Mouse (Mus musculus) left cerebral cortex, postnatal 36 days (tissue): Measurements from ENCODE around the gene Lclat1. TPM values are rescaled to one million over a fixed set of nuclear protein-coding genes. Genes with fewer than 3 reads are reported as not detected.
A peak's percentile ranks its signal among the peaks of the same experiment; 100 is the strongest.

ENCODE experiments used
- DNase-seq, 2 experiments: peaks; one replicate each; pipeline ENCODE4 v3.0.0; 2021 to 2022; ENCODE audit warnings: low spot score in 2 of 2, mixed read lengths in 1 of 2
- intact Hi-C: fragments of 180-260 bp; cut with DNase I; formaldehyde crosslinking; loops from one replicate; pipeline ENCODE4 v1.15.1; 2025
- total RNA-seq, 2 experiments: library from RNA; stranded (reverse); gene quantifications; 2 replicates each; pipeline ENCODE4 v1.2.3; 2021

Lclat1 gene
- 10 to 100 TPM; 36.9 to 42.0 TPM for total RNA-seq

DNA sequence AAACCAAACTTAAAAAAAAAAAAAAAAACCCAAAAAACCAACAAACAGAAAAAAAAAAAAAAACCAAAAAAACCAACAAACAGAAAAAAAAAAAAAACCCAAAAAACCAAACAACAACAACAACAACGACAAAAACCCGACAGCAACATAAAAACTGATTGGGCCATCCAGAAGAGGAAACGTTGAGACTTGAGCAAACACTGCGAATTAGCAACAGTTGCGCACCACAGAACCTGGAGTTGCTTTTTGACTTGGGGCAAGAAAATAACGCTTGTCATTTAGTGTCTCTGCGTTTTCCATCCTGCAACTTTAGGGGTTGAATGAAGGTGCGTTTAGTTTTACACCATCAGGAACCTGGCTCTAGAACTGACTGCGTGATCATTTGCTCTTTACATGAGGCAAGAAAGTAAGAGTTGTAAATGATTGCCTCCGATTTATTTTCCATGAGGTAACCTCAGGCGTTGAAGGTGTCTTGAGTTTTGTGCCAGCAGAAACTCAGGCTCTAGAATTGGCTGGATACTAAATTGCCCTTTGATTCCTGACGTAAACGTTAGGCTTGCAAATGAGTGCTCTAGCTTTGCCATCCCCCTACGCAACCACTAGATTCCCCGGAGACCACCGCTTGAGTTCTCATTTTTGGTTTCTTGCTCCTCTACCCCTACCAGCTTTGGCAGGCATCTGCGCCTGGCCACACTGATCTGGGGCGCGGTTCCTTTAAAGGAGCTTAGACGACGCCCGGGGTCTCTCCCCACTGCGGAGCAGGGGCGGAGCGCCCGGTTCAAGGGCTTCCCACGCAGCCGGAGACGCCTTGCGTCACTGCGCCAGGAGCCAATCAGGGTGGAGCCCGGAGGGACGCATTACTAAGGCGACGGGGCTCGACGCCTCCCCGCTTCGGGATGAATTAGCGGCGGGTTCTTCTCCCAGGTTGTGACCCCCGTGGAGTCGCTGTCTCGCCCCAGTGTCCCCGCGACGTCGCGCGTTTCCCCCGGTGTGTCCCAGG lies at the start of gene Lclat1:
Lclat1 (plus strand) TSS at position 828 of the 1,000 bp plus-strand sequence.
- intact Hi-C loops: loop anchor here (2.0 to 10.0 kb wide), 2 partner anchors 157 to 189 kb away; partner anchors contain the start of gene Lbh
- DNase-seq: peak; percentile 96

DNA sequence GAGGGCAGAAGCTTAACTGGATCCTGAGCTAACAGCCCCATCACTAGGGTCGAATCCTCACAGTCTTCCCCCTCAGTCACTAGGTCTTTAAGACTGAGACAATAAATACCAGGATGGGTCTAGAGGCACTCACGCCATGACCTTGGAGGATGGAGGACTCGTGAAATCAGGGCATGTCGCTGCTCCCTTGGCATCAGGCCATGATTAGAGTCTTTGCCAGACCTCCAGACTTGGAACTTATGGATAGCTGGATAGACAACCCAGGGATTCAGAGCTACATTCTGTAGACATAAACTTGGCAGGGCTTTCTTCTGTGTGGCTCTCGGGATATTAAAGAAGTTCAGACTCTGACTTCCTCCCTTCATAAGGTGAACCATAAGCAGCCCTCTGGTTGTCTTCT lies 49.5 kb upstream of the Lclat1 start:
- no peak for DNase-seq
- intact Hi-C loops: no loop called here

DNA sequence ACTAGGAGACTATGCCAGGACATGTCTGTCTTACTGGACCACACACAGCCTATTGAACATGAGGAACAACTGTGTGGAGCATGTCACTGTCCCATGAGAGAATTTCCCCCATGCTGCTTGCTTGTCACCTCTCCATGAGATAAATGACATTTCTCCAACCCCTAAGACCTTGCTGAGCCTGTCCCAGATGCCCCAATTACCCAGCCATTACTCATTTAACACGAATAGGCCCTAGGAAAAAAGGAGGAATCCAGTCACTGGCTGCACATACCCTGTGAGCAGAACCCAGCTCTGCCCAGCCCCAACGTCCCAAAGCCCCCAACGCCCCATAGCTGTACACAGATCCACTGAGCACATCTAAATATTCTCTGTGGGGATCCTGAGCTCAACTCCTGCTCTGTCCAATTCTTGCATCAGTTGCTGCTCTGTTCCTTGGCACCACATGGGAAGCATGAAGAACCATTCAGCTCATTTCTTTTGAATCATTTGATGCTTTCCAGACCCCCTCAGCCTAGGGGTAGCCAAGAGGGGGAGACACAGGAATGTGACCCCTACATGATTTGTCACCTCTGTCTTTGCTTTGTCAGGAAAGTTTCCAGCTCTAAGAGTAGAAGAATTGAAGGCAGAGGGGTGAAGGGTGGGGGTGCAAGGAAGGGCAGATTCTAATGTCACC lies 47.4 kb upstream of the Lclat1 start:
- intact Hi-C loops: no loop called here
- no peak for DNase-seq

DNA sequence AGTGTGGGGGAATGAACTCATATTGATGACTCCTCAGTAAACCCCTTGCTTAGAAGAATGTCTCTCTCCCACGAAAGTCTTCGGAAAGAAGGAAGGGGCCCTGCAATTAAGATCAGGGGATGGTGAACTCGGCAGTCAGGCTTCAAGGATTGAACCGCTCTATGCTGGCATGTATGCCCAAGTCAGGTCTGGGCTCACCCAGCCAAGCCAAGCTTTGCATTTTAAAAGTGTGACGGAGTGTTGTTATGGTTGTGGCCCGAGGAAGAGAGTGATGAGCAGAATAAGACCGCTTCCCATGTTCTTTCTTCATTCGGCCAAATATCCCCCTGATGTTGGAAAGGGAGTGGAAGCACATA lies 46.9 kb upstream of the Lclat1 start:
- intact Hi-C loops: no loop called here

GRCm38 (mm10) chr17:73062701-73063100 lies 45.1 kb upstream of the Lclat1 start:
- intact Hi-C loops: no loop called here
- no peak for DNase-seq

More for the DNA sequence above, 46.9 kb upstream of the Lclat1 start:
- DNase-seq: no peak

GRCm38 (mm10) chr17:73063299-73063698 lies 44.5 kb upstream of the Lclat1 start:
- intact Hi-C loops: no loop called here
- no peak for DNase-seq

DNA sequence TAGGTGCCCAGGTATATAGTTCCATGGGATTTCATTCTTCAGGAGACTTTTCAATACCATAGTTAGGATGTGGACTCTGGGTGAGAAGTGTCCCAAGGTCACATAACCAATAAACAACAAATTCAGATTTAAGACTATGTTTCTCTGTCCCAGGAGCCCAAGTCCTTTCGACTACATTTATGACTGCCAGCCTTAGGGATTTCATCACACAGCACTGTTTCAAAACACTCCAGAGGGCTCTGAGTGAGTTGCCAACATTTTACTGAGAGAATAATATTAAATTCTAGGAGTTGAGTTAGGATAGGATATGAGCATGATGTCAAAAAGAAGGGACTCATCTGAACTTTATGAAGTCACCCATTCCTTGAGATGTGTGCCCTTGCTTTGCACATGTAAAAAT lies 44.0 kb upstream of the Lclat1 start:
- intact Hi-C loops: no loop called here
- DNase-seq: no peak

- no peak for DNase-seq
- intact Hi-C loops: loop anchor here (5.0 kb wide), 1 partner anchor 149 kb away; the partner anchor contains the start of gene Lbh
These were observed 41.2 kb upstream of the Lclat1 start for GRCm38 (mm10) chr17:73066387-73067169.

DNA sequence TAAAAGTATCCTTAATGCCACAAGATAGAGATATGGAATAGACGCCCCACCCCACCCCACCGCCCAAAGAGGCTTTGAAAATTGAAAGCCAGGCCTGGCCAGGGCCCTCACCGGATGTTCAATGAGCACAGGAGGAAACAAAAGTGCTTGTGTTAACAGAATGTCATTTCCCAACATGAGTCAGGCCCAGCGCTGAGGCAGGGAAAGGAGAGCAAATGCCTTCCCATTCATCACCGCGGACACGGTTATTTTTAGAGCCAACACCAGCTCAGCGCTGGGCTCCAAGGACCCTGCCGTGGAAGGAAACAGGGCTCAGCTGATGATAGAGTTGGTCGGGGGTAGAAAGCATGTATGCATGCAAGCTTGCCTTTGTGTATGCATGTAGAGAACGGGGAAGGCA lies 40.4 kb upstream of the Lclat1 start:
- DNase-seq: no peak
- intact Hi-C loops: loop anchor here (5.0 kb wide), 1 partner anchor 150 kb away; the partner anchor contains the start of gene Lbh

DNA sequence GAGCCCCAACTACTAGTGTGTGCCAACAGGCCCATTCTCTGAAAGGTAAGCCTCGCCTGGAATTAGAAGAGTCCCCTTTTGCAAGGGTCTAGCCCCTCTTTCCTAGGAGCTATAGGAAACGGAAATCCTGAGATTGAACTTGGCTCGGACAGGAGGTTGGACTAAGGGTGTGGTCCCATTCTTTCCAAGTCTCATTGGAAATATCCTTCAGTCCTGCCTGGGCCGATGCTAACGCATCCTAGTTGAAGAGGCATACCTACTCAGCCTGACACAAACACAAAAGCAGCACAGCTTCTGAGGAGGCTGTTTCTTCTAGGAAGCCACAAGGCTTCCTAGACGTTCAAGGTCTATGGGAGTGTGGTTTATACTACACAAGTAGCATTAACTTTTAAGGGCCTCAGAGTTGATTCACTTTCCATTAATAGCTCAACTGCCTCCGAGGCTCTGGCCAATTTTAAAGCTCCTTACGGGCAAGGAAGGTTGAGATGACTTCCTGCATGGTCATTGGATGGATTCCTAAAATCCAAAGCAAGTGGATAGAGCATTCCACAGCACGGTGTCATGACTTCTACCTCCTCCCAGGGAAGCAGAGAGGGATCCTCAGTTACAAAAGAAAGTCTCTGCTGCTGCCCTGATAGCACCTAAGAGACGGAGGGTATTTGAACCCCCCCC lies 39.3 kb upstream of the Lclat1 start:
- intact Hi-C loops: loop anchor here (5.0 kb wide), 1 partner anchor 151 kb away; the partner anchor contains the start of gene Lbh
- DNase-seq: no peak

DNA sequence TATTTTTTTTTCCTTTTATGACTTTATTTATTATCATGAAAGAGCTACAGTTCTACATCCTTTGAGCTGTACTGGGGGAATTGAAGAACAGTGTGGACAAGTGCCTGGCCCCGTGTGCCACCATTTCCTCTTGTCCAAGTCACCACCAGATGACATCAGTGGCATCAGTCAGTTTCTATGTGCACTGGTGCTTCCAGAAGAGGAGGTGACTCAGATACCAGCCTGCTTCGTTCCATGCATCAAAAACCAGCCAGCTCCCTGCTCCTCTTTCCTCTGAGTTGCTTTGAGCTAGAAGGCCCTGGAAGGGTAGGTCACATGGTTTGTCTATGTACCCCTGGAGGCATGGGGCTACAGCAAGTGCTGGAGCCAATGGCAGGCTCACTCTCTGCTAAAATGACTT lies 37.3 kb upstream of the Lclat1 start:
- intact Hi-C loops: no loop called here
- DNase-seq: no peak

DNA sequence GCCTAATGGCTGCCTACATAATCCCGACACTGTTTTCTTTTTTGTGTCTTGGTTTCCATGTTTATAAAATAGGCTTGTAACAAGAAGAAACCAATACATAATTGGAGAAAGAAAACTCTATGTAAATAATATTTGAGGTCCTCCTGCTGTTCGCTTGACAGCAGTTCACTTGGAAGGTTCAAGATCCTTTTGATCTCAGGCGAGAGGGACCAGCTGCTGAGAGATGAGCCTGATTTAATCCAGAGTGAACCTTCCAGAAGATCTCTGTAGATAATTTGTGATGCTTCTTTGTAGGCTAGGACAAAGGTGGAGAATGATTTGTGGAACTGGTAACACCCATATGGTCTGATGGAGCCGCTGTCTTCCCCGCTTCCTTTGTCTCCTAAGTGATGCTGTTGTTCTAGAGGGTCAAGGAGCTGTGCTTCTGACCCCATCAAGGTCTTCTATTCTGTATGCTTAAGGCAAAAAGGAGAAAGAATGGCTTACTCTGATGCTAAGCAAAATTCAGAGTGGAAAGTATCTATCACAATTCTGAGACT lies 36.0 kb upstream of the Lclat1 start:
- DNase-seq: no peak
- intact Hi-C loops: no loop called here

- no peak for DNase-seq
- intact Hi-C loops: no loop called here
These were observed 35.5 kb upstream of the Lclat1 start for GRCm38 (mm10) chr17:73072286-73072685.

- DNase-seq: no peak
- intact Hi-C loops: no loop called here
These were observed 33.2 kb upstream of the Lclat1 start for GRCm38 (mm10) chr17:73074631-73075030.

DNA sequence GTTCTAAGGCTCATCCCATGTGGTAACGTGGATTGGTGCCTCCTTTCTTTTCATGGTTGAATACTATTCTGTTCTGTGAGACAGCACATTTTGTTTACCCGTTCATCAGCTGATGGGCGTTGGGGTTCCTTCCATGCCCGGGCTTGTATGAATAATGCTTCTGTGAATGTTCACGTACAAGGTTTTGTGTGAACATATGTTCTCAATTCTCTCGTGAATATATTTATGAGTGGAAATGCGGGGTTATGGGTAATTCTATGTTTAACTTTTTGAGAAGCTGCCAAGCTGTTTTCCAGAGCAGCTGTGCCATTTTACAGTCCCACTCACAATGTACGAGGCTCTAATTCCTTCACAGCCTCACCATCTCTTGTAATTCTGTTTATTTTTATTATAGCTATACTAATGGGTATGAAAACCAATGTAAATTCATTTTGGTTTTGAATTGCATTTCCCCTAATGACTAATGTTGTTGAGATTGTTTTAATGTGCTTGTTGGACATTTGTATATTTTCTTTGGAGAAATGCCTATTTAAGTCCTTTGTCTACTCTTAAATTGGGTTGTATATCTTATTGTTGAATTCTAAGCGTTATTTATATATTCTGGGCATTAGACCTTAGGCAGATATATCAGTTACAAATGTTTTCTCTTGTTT lies 32.4 kb upstream of the Lclat1 start:
- DNase-seq: peak; percentile 38 to 42
- intact Hi-C loops: no loop called here

DNA sequence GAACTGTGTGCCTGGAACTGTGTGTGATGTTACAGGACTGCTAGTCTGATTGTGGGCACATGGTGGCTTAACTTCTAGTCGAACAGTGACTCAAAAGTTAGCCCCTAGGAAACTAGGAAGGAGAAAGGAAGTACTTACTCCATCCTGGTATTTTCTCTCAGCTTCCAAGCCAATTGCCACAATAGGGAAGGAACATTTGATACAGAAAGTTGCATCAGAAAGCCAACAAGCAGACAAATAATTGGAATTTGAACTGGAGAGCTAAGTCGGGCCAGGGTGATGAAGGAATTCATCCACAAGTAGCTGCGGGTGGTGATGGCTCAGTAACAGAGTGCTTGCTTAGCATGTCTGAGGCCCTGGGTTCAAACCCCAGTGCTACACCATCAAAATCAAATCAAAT lies 30.1 kb upstream of the Lclat1 start:
- intact Hi-C loops: no loop called here
- DNase-seq: no peak

GRCm38 (mm10) chr17:73081360-73082133 lies 26.2 kb upstream of the Lclat1 start:
- intact Hi-C loops: no loop called here

More at GRCm38 (mm10) chr17:73081360-73082133, 26.2 kb upstream of the Lclat1 start:
- no peak for DNase-seq
